Mouse (Mus musculus) E14TG2a.4 (cell line): Measurements from ENCODE around the gene Thbs2.

Source experiments
- CTCF ChIP-seq: conservative IDR thresholded peaks from 2 replicates; pipeline ENCODE4 v1.5.1; 2014; ENCODE audit warnings: low read length
- NANOG ChIP-seq: IDR thresholded peaks from 2 replicates; pipeline ENCODE4 v1.6.1; 2014; ENCODE audit warnings: borderline replicate concordance, low read length, mixed read lengths
- POU5F1 ChIP-seq: IDR thresholded peaks from 2 replicates; pipeline ENCODE4 v1.6.1; 2014; ENCODE audit warnings: low read length, borderline replicate concordance

GRCm38 (mm10) chr17:14720227-14720626 is 26.2 kb upstream of the Thbs2 start:
- no peak for TF ChIP-seq CTCF
- no peak for TF ChIP-seq NANOG
- no peak for TF ChIP-seq POU5F1
